Mouse (Mus musculus): ENCODE data around the gene Scd3. TPM values are rescaled to one million over a fixed set of nuclear protein-coding genes. Genes with fewer than 3 reads are reported as not detected.

The Scd3 gene
- polyA plus RNA-seq (2015; fragmentation: Nextera tagmentation; extraction: Ambion mirVana): 0.11 and 0.18 TPM in 2 replicates

- H3K4me1 ChIP-seq (ENCODE audit: control insufficient read depth, insufficient read depth, low read length): no peaks in the 10 kb centered on the region
- 90% methylated on average over 9 of the region's 9 CpGs for WGBS
- no peak within 1 kb of the TSS for H3K4me2 ChIP-seq (ENCODE audit: low read depth, low read length)
- H3K36me3 ChIP-seq (ENCODE audit: control insufficient read depth, insufficient read depth, low read length): no peaks in the 10 kb centered on the region
- no peaks in the 10 kb centered on the region for H3K27me3 ChIP-seq (ENCODE audit: control insufficient read depth, insufficient read depth, low read length)
- H3K9me3 ChIP-seq (replicated peaks; ENCODE audit: control insufficient read depth, low read length): no peaks in the 10 kb centered on the region
- ATAC-seq (ENCODE audit: insufficient read depth, low FRiP score): no peak
- peak within 1 kb of the TSS; percentile 36; the same call in 1 of the 2 replicates for H3K27ac ChIP-seq (ENCODE audit: low read length)
- H3K9ac ChIP-seq (ENCODE audit: low read length): no peak within 1 kb of the TSS
- no peak within 1 kb of the TSS for H3K4me3 ChIP-seq (replicated peaks; ENCODE audit: low read length)
Measured at GRCm38 (mm10) chr19:44203015-44203564, at the start of gene Scd3. Gene Scd3 (plus strand): TSS chr19:44203269.

GRCm38 (mm10) chr19:44153781-44154180 is 49.3 kb upstream of the Scd3 start:
- Histone ChIP-seq H3K9me3 (replicated peaks; ENCODE audit: control insufficient read depth, low read length) (no peaks in the 10 kb centered on the region), H3K9ac (ENCODE audit: low read length) (no peak overlapping the region), H3K4me1 (ENCODE audit: control insufficient read depth, insufficient read depth, low read length) (no peaks in the 10 kb centered on the region), H3K4me3 (replicated peaks; ENCODE audit: low read length) (no peak overlapping the region), H3K27ac (ENCODE audit: low read length) (no peak overlapping the region), H3K36me3 (ENCODE audit: control insufficient read depth, insufficient read depth, low read length) (no peaks in the 10 kb centered on the region), H3K27me3 (ENCODE audit: control insufficient read depth, insufficient read depth, low read length) (no peaks in the 10 kb centered on the region; the same call in 1 of the 2 replicates), H3K4me2 (ENCODE audit: low read depth, low read length) (no peak overlapping the region)
- no peak for ATAC-seq (ENCODE audit: insufficient read depth, low FRiP score)
- WGBS: 80% methylated on average over 5 of the region's 5 CpGs

GRCm38 (mm10) chr19:44157005-44157404 is 46.1 kb upstream of the Scd3 start:
- WGBS: 94% methylated on average over 10 of the region's 10 CpGs
- H3K27ac ChIP-seq (ENCODE audit: low read length): no peak overlapping the region
- no peaks in the 10 kb centered on the region for H3K27me3 ChIP-seq (ENCODE audit: control insufficient read depth, insufficient read depth, low read length)
- no peak overlapping the region for H3K4me2 ChIP-seq (ENCODE audit: low read depth, low read length)
- H3K4me1 ChIP-seq (ENCODE audit: control insufficient read depth, insufficient read depth, low read length): no peaks in the 10 kb centered on the region
- no peak overlapping the region for H3K4me3 ChIP-seq (replicated peaks; ENCODE audit: low read length)
- H3K9me3 ChIP-seq (replicated peaks; ENCODE audit: control insufficient read depth, low read length): no peaks in the 10 kb centered on the region
- no peaks in the 10 kb centered on the region for H3K36me3 ChIP-seq (ENCODE audit: control insufficient read depth, insufficient read depth, low read length)
- no peak for ATAC-seq (ENCODE audit: insufficient read depth, low FRiP score)
- H3K9ac ChIP-seq (ENCODE audit: low read length): no peak overlapping the region

GRCm38 (mm10) chr19:44159386-44159785 is 43.7 kb upstream of the Scd3 start:
- no peaks in the 10 kb centered on the region for H3K27me3 ChIP-seq (ENCODE audit: control insufficient read depth, insufficient read depth, low read length)
- no peak for ATAC-seq (ENCODE audit: insufficient read depth, low FRiP score)

DNA sequence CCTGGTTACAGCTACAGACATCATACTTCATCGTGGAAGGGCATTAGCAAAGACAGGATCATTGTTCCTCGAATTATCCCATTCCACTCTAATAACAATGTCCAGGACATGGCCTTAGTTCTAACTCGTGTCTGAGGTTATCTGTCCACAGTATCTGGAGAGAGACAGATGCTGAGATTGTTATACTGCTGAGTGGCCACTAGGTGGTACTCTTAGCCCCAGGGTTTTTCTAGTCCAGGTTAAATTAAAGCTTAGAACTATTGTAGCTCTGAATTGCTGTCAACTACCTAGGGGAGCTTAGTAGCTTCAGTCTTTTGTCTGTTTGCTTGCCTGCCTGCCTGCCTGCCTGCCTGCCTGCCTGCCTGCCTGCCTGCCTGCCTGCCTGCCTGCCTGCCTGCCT is 41.6 kb upstream of the Scd3 start:
- no peaks in the 10 kb centered on the region for H3K27me3 ChIP-seq (ENCODE audit: control insufficient read depth, insufficient read depth, low read length)

More at GRCm38 (mm10) chr19:44159386-44159785, 43.7 kb upstream of the Scd3 start:
- no peak overlapping the region for H3K27ac ChIP-seq (ENCODE audit: low read length)
- H3K4me3 ChIP-seq (replicated peaks; ENCODE audit: low read length): no peak overlapping the region
- 74% methylated on average over 3 of the region's 3 CpGs for WGBS
- H3K9ac ChIP-seq (ENCODE audit: low read length): no peak overlapping the region
- H3K9me3 ChIP-seq (replicated peaks; ENCODE audit: control insufficient read depth, low read length): no peaks in the 10 kb centered on the region
- no peaks in the 10 kb centered on the region for H3K36me3 ChIP-seq (ENCODE audit: control insufficient read depth, insufficient read depth, low read length)
- H3K4me1 ChIP-seq (ENCODE audit: control insufficient read depth, insufficient read depth, low read length): no peaks in the 10 kb centered on the region
- no peak overlapping the region for H3K4me2 ChIP-seq (ENCODE audit: low read depth, low read length)

DNA sequence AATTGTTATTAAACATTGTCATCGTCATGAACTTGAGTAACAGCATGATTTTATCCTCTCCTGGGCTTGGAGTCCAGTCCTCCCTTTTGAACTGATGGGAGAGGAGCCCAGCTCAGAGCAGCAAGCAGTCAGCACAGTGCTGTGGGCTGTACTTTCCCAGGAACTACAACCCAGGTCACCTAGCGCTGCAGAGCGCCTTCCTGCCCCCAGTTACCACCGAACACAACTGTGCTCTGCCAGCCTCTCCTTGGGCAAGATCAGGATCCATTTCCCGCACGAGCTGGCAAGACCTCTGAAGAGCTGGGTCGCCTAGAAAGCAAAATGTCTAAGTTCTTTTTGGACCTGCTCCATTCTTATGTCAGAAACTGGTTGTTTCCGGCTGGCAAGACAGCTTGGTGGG is 28.2 kb upstream of the Scd3 start:
- 59% methylated on average over 8 of the region's 8 CpGs for WGBS
- H3K9ac ChIP-seq (ENCODE audit: low read length): no peak overlapping the region
- H3K36me3 ChIP-seq (ENCODE audit: control insufficient read depth, insufficient read depth, low read length): no peaks in the 10 kb centered on the region
- no peak overlapping the region for H3K4me3 ChIP-seq (replicated peaks; ENCODE audit: low read length)
- H3K4me1 ChIP-seq (ENCODE audit: control insufficient read depth, insufficient read depth, low read length): no peaks in the 10 kb centered on the region
- no peak overlapping the region for H3K27ac ChIP-seq (ENCODE audit: low read length)
- H3K4me2 ChIP-seq (ENCODE audit: low read depth, low read length): no peak overlapping the region
- H3K9me3 ChIP-seq (replicated peaks; ENCODE audit: control insufficient read depth, low read length): no peaks in the 10 kb centered on the region; the same call in 1 of the 2 replicates
- no peak for ATAC-seq (ENCODE audit: insufficient read depth, low FRiP score)
- H3K27me3 ChIP-seq (ENCODE audit: control insufficient read depth, insufficient read depth, low read length): no peaks in the 10 kb centered on the region

More for the DNA sequence above, 41.6 kb upstream of the Scd3 start:
- Histone ChIP-seq H3K9ac (ENCODE audit: low read length) (no peak overlapping the region), H3K36me3 (ENCODE audit: control insufficient read depth, insufficient read depth, low read length) (no peaks in the 10 kb centered on the region), H3K4me2 (ENCODE audit: low read depth, low read length) (no peak overlapping the region), H3K27ac (ENCODE audit: low read length) (no peak overlapping the region), H3K9me3 (replicated peaks; ENCODE audit: control insufficient read depth, low read length) (no peaks in the 10 kb centered on the region), H3K4me3 (replicated peaks; ENCODE audit: low read length) (no peak overlapping the region), H3K4me1 (ENCODE audit: control insufficient read depth, insufficient read depth, low read length) (no peaks in the 10 kb centered on the region)
- ATAC-seq (ENCODE audit: insufficient read depth, low FRiP score): no peak
- WGBS: 13% methylated on average over 3 of the region's 3 CpGs

DNA sequence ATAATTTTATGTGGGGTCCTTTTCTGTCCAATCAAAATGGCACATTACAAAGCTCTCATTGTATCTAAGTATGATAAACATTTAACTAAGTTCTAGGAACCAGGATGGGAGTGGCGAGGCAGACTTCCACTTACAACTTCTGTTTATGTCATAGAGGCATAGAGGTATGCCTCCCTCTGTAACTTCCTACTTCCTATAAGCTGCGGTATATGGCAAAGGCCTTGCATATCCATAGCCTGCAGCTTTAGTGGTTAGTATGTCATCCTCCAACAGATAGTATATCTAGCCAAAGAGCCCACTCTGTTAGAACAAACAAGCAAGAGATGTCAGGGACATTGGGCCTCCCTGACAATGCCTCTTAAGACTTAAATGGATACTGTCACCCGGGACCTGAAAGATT is 26.3 kb upstream of the Scd3 start:
- ATAC-seq (ENCODE audit: insufficient read depth, low FRiP score): no peak
- Histone ChIP-seq H3K4me3 (replicated peaks; ENCODE audit: low read length) (no peak overlapping the region), H3K4me1 (ENCODE audit: control insufficient read depth, insufficient read depth, low read length) (no peaks in the 10 kb centered on the region), H3K4me2 (ENCODE audit: low read depth, low read length) (no peak overlapping the region), H3K36me3 (ENCODE audit: control insufficient read depth, insufficient read depth, low read length) (no peaks in the 10 kb centered on the region), H3K9me3 (replicated peaks; ENCODE audit: control insufficient read depth, low read length) (no peaks in the 10 kb centered on the region; the same call in 1 of the 2 replicates), H3K9ac (ENCODE audit: low read length) (no peak overlapping the region), H3K27ac (ENCODE audit: low read length) (no peak overlapping the region), H3K27me3 (ENCODE audit: control insufficient read depth, insufficient read depth, low read length) (no peaks in the 10 kb centered on the region)
- WGBS: 77% methylated on average over 3 of the region's 3 CpGs

DNA sequence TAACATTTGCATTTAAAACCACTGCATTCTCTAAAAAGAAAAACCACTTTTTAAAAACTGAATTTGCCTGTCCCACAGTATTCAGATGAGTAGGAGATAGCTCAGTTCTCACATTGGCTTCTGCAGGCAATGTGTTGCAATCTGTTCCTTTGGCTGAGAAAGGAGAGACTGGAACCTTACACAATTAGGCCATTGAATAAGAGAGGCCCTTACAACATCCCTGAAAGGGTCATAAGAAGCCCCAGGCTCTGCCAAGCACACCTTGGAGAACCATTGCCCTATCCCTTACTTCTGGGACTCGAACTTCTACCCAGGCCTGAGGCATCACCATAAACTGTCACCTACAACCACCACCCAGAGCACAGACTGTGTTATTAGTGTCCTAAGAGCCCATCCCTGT is 22.6 kb upstream of the Scd3 start:
- no peak for ATAC-seq (ENCODE audit: insufficient read depth, low FRiP score)
- H3K27ac ChIP-seq (ENCODE audit: low read length): no peak overlapping the region
- H3K4me3 ChIP-seq (replicated peaks; ENCODE audit: low read length): no peak overlapping the region
- 75% methylated on average over 1 of the region's 1 CpGs for WGBS
- H3K36me3 ChIP-seq (ENCODE audit: control insufficient read depth, insufficient read depth, low read length): no peaks in the 10 kb centered on the region
- no peak overlapping the region for H3K9ac ChIP-seq (ENCODE audit: low read length)
- no peak overlapping the region for H3K4me2 ChIP-seq (ENCODE audit: low read depth, low read length)
- H3K4me1 ChIP-seq (ENCODE audit: control insufficient read depth, insufficient read depth, low read length): no peaks in the 10 kb centered on the region
- H3K9me3 ChIP-seq (replicated peaks; ENCODE audit: control insufficient read depth, low read length): no peaks in the 10 kb centered on the region; the same call in 1 of the 2 replicates
- no peaks in the 10 kb centered on the region for H3K27me3 ChIP-seq (ENCODE audit: control insufficient read depth, insufficient read depth, low read length)

DNA sequence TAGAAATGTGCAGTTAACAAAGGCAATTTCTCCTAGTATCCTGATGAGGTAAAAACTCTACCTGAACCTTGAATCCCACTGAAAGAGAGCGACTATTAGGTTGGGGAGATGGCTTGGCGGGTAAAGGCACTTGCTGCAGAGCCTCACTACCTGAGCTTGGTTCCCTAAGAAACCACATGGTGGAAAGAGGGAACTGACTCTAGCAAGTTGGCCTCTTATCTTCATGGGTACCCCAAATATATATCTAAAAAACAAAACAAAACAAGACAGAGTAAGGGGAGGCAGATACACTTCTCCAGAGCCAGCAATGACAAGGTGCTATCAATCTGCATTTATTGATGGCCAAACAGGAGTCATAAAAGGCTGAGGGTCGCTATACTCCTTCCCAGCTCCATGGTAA is 19.1 kb upstream of the Scd3 start:
- Histone ChIP-seq H3K27ac (ENCODE audit: low read length) (no peak overlapping the region), H3K9ac (ENCODE audit: low read length) (no peak overlapping the region), H3K36me3 (ENCODE audit: control insufficient read depth, insufficient read depth, low read length) (no peaks in the 10 kb centered on the region), H3K4me2 (ENCODE audit: low read depth, low read length) (no peak overlapping the region), H3K4me3 (replicated peaks; ENCODE audit: low read length) (no peak overlapping the region), H3K27me3 (ENCODE audit: control insufficient read depth, insufficient read depth, low read length) (no peaks in the 10 kb centered on the region), H3K9me3 (replicated peaks; ENCODE audit: control insufficient read depth, low read length) (no peaks in the 10 kb centered on the region), H3K4me1 (ENCODE audit: control insufficient read depth, insufficient read depth, low read length) (no peaks in the 10 kb centered on the region)
- 77% methylated on average over 3 of the region's 3 CpGs for WGBS
- no peak for ATAC-seq (ENCODE audit: insufficient read depth, low FRiP score)

All from stomach, embryonic 16.5 days (tissue).